Mouse (Mus musculus): Measurements from ENCODE around the gene Mphosph9. TPM values are rescaled to one million over a fixed set of nuclear protein-coding genes. Genes with fewer than 3 reads are reported as not detected.

Gene Mphosph9
- total RNA-seq, 2 experiments from 2014 or later, result 18.3 to 25.2 TPM

Other genes starting within 250 kb of the Mphosph9 start
- gene Abcb9, start 232.2 kb downstream of the Mphosph9 start, total RNA-seq (2015), result 0.35 and 0.54 TPM in 2 replicates
- 0.25 and 0.61 TPM in 2 replicates for gene Abcb9, start 232.2 kb downstream of the Mphosph9 start, total RNA-seq (2017)
- gene Ogfod2, start 215.7 kb downstream of the Mphosph9 start, total RNA-seq (2015), result 2.9 and 3.7 TPM in 2 replicates
- gene Ogfod2, start 215.7 kb downstream of the Mphosph9 start, total RNA-seq (2017), result 11.9 and 13.3 TPM in 2 replicates
- 70.6 and 80.7 TPM in 2 replicates for gene Arl6ip4, start 211.9 kb downstream of the Mphosph9 start, total RNA-seq (2015)
- gene Arl6ip4, start 211.9 kb downstream of the Mphosph9 start, total RNA-seq (2017), result 114 and 139 TPM in 2 replicates
- gene Pitpnm2, start 78.2 kb downstream of the Mphosph9 start, total RNA-seq (2015), result 6.0 and 7.5 TPM in 2 replicates
- 2.5 and 3.1 TPM in 2 replicates for gene Pitpnm2, start 78.2 kb downstream of the Mphosph9 start, total RNA-seq (2017)
- 12.8 and 15.7 TPM in 2 replicates for gene 2810006K23Rik, start 117 bp upstream of the Mphosph9 start, total RNA-seq (2015)
- gene 2810006K23Rik, start 117 bp upstream of the Mphosph9 start, total RNA-seq (2017), result 18.9 and 22.1 TPM in 2 replicates
- 256 and 268 TPM in 2 replicates for gene Cdk2ap1, start 35.1 kb upstream of the Mphosph9 start, total RNA-seq (2015)
- 174 and 218 TPM in 2 replicates for gene Cdk2ap1, start 35.1 kb upstream of the Mphosph9 start, total RNA-seq (2017)
- 94.8 and 95.7 TPM in 2 replicates for gene Sbno1, start 98.0 kb upstream of the Mphosph9 start, total RNA-seq (2015)
- gene Sbno1, start 98.0 kb upstream of the Mphosph9 start, total RNA-seq (2017), result 162 and 219 TPM in 2 replicates
- gene Kmt5a, start 112.0 kb upstream of the Mphosph9 start, total RNA-seq (2015), result 285 and 312 TPM in 2 replicates
- gene Kmt5a, start 112.0 kb upstream of the Mphosph9 start, total RNA-seq (2017), result 134 and 164 TPM in 2 replicates
- gene Rilpl2, start 150.4 kb upstream of the Mphosph9 start, total RNA-seq (2015), result 49.0 and 63.6 TPM in 2 replicates
- gene Rilpl2, start 150.4 kb upstream of the Mphosph9 start, total RNA-seq (2017), result 45.2 and 50.1 TPM in 2 replicates
- gene Snrnp35, start 155.2 kb upstream of the Mphosph9 start, total RNA-seq (2015), result 2.8 and 6.4 TPM in 2 replicates
- gene Snrnp35, start 155.2 kb upstream of the Mphosph9 start, total RNA-seq (2017), result 5.4 and 9.0 TPM in 2 replicates
- 0.54 TPM in 1 of 2 replicates, not detected in the other for gene Rilpl1, start 203.4 kb upstream of the Mphosph9 start, total RNA-seq (2015)
- 0.21 and 0.61 TPM in 2 replicates for gene Rilpl1, start 203.4 kb upstream of the Mphosph9 start, total RNA-seq (2017)
- 851 and 960 TPM in 2 replicates for gene Tmed2, start 212.7 kb upstream of the Mphosph9 start, total RNA-seq (2015)
- gene Tmed2, start 212.7 kb upstream of the Mphosph9 start, total RNA-seq (2017), result 795 and 1,001 TPM in 2 replicates
- gene Ddx55, start 224.9 kb upstream of the Mphosph9 start, total RNA-seq (2015), result 13.7 and 15.3 TPM in 2 replicates
- 15.2 and 15.7 TPM in 2 replicates for gene Ddx55, start 224.9 kb upstream of the Mphosph9 start, total RNA-seq (2017)

Data from megakaryocyte progenitor cell, adult 5-6 weeks (primary cell).